Mouse (Mus musculus) CH12.LX (cell line): ENCODE data around the gene Exosc9.

Experiments used
- CTCF ChIP-seq, 2 experiments: IDR thresholded peaks in 1 of 2; conservative IDR thresholded peaks in 1 of 2; 2 replicates each; pipeline ENCODE4 v1.5.1; 2011 to 2012; ENCODE audit warnings: low read depth in 2 of 2, low read length in 2 of 2, improper control_type of control experiment in 1 of 2, inconsistent platforms in 1 of 2, mild to moderate bottlenecking in 1 of 2, moderate library complexity in 1 of 2
- MEF2A ChIP-seq: IDR thresholded peaks from 2 replicates; pipeline ENCODE4 v1.6.1; 2014; ENCODE audit warnings: low read depth, mild to moderate bottlenecking, inconsistent platforms, low read length, improper control_type of control experiment, borderline replicate concordance
- RCOR1 ChIP-seq: conservative IDR thresholded peaks from 2 replicates; pipeline ENCODE4 v1.6.1; 2012; ENCODE audit warnings: low read depth, mild to moderate bottlenecking, inconsistent platforms, low read length, improper control_type of control experiment
- TBP ChIP-seq: conservative IDR thresholded peaks from 2 replicates; pipeline ENCODE4 v1.6.1; 2011; ENCODE audit warnings: low read depth, low read length, improper control_type of control experiment

- no peak for TF ChIP-seq MEF2A
- no peak for TF ChIP-seq RCOR1
- TF ChIP-seq TBP: no peak
- TF ChIP-seq CTCF (conservative IDR thresholded peaks at IDR 0.05 in 1 of 2, IDR thresholded peaks at IDR 0.05 in 1 of 2; ENCODE audit: low read depth in 2 of 2, low read length in 2 of 2): no peak
These were observed 61.5 kb downstream of the Exosc9 start for GRCm38 (mm10) chr3:36613908-36614255.
